Mouse (Mus musculus) heart, embryonic 13.5 days (tissue): ENCODE data around the gene Elmsan1. TPM values are rescaled to one million over a fixed set of nuclear protein-coding genes. Genes with fewer than 3 reads are reported as not detected.

Source experiments
- ATAC-seq: fragments of 200-750 bp; cut with Nextera tagmentation; 2 replicates; pipeline ENCODE4 v1.8.0; 2017; ENCODE audit warnings: moderate TSS enrichment; ENCODE audit not compliant: insufficient number of reproducible peaks, low FRiP score, low TSS enrichment; ENCODE audit errors: extremely low read depth
- H3K27ac ChIP-seq: fragments of 300-500 bp; sonication (generic); replicated peaks from 2 replicates; pipeline ENCODE4 v1.5.1; 2015; ENCODE audit warnings: moderate library complexity, mild to moderate bottlenecking, inconsistent platforms
- H3K27me3 ChIP-seq: fragments of 300-500 bp; sonication (generic); replicated peaks from 2 replicates; pipeline ENCODE4 v1.6.1; 2015; ENCODE audit warnings: mild to moderate bottlenecking, inconsistent platforms
- H3K36me3 ChIP-seq: fragments of 300-500 bp; sonication (generic); 2 replicates; pipeline ENCODE4 v1.6.1; 2015; ENCODE audit warnings: mild to moderate bottlenecking, inconsistent platforms
- H3K4me1 ChIP-seq: fragments of 300-500 bp; sonication (generic); 2 replicates; pipeline ENCODE4 v1.6.1; 2015; ENCODE audit warnings: inconsistent platforms
- H3K4me2 ChIP-seq: fragments of 300-500 bp; sonication (generic); 2 replicates; pipeline ENCODE4 v1.6.1; 2015; ENCODE audit warnings: inconsistent platforms, mild to moderate bottlenecking, moderate library complexity
- H3K4me3 ChIP-seq: fragments of 300-500 bp; sonication (generic); 2 replicates; pipeline ENCODE4 v1.5.1; 2015; ENCODE audit warnings: moderate library complexity, mild to moderate bottlenecking, inconsistent platforms
- H3K9ac ChIP-seq: fragments of 300-500 bp; sonication (generic); 2 replicates; pipeline ENCODE4 v1.6.1; 2015; ENCODE audit warnings: inconsistent platforms, mild to moderate bottlenecking, moderate library complexity
- H3K9me3 ChIP-seq: fragments of 300-500 bp; sonication (generic); 2 replicates; pipeline ENCODE4 v1.6.1; 2016; ENCODE audit warnings: inconsistent platforms
- WGBS: fragments of 180-500 bp; shearing (Covaris S2); methylation state at CpG from one replicate; pipeline ENCODE4 v1.1.7; 2015; ENCODE audit warnings: mixed read lengths; 5-methylcytosine and 5-hydroxymethylcytosine counted together
- polyA plus RNA-seq: library from polyadenylated mRNA; unstranded; fragments of >200 nt; fragmentation: Nextera tagmentation; extraction: Ambion mirVana; gene quantifications from 2 replicates; pipeline ENCODE4 v1.2.1, GENCODE M21; 2015

The Elmsan1 gene
- polyA plus RNA-seq, 1 experiment from 2014 or later = 6.8 TPM

DNA sequence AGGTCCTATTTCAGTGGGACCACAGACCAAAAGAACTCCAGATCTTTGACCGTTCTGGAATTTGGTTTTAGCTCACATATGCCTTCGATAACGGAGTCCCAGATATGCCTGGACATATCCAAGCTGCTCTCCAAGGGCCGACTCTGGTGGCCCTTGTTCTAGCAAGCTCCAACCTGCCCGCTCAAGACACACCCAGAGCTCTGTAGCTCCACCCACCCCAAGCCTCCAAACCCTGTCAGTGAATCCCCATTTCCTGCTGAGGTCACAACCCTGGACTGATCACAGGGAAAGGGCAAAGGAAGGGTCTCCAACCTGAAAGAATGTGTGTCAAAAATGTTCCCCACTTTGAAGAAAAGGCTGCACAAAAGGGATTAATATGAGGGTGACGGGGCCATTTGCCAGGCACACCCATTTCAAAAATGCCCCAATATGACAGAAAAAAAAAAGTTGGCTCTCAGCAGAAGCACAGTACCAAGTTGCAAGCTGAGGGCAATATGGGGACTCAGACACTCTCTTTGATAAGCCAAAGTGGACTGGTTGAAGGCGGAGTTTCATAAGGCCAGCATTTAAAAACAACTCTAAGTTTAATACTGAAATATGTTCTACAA is 15.4 kb downstream of the Elmsan1 start:
- 0 out of 2 replicates have a peak, but pooled peaks have one; percentile 34 for ATAC-seq
- no peaks in the 10 kb centered on the region for H3K27me3 ChIP-seq
- no peak overlapping the region for H3K4me3 ChIP-seq
- H3K9me3 ChIP-seq = no peaks in the 10 kb centered on the region
- WGBS = 66% methylated on average over 7 of the region's 7 CpGs
- H3K9ac ChIP-seq = no peak overlapping the region
- H3K4me2 ChIP-seq = peak overlapping the region; percentile 27; the same call in 1 of the 2 replicates
- no peaks in the 10 kb centered on the region for H3K36me3 ChIP-seq
- peaks cover 79% of the 10 kb centered on the region for H3K4me1 ChIP-seq
- peak overlapping the region; percentile 24; the same call in 1 of the 2 replicates for H3K27ac ChIP-seq

DNA sequence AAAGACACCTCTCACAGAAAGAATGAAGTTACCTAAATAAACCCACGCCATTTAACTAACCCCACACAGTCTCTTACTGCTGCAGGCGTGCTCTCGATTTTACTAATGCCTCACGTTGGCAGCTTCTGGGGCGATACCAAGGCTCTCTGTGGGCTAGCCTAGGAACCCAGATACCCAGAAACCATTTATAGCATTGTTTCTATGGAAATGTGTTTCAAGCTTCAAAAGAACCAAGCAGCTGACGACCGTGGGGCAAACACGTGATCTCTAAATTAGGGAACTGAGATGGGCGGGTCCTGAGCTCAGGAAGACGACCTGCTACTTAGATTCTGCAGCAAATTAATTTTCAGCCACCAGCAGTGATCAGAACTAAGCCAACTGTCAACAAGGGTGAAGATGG is 16.1 kb downstream of the Elmsan1 start:
- 75% methylated on average over 10 of the region's 10 CpGs for WGBS
- peaks cover 79% of the 10 kb centered on the region for H3K4me1 ChIP-seq
- no peak overlapping the region for H3K9ac ChIP-seq
- no peak overlapping the region for H3K4me3 ChIP-seq
- peak overlapping the region; percentile 27; the same call in 1 of the 2 replicates for H3K4me2 ChIP-seq
- peak overlapping the region; percentile 53; the same call in 1 of the 2 replicates for H3K27ac ChIP-seq
- H3K36me3 ChIP-seq = no peaks in the 10 kb centered on the region
- H3K27me3 ChIP-seq = no peaks in the 10 kb centered on the region
- no peak for ATAC-seq
- H3K9me3 ChIP-seq = no peaks in the 10 kb centered on the region

- H3K27ac ChIP-seq = peak overlapping the region; percentile 53; the same call in 1 of the 2 replicates
Measured at GRCm38 (mm10) chr12:84201686-84202484, 16.8 kb downstream of the Elmsan1 start.

GRCm38 (mm10) chr12:84201222-84201621 is 17.5 kb downstream of the Elmsan1 start:
- 85% methylated on average over 4 of the region's 4 CpGs for WGBS
- Histone ChIP-seq H3K9ac (no peak overlapping the region), H3K9me3 (no peaks in the 10 kb centered on the region), H3K4me3 (no peak overlapping the region), H3K36me3 (no peaks in the 10 kb centered on the region), H3K27ac (no peak overlapping the region), H3K4me1 (peaks cover 79% of the 10 kb centered on the region), H3K4me2 (no peak overlapping the region), H3K27me3 (no peaks in the 10 kb centered on the region)
- no peak for ATAC-seq

More at GRCm38 (mm10) chr12:84201686-84202484, 16.8 kb downstream of the Elmsan1 start:
- ATAC-seq = no peak
- H3K4me1 ChIP-seq = peaks cover 79% of the 10 kb centered on the region
- 64% methylated on average over 18 of the region's 18 CpGs for WGBS
- 0 out of 2 replicates have a peak overlapping the region, but pooled peaks have one; percentile 34 for H3K9ac ChIP-seq
- no peaks in the 10 kb centered on the region for H3K36me3 ChIP-seq
- no peaks in the 10 kb centered on the region for H3K27me3 ChIP-seq
- no peaks in the 10 kb centered on the region for H3K9me3 ChIP-seq
- no peak overlapping the region for H3K4me3 ChIP-seq
- H3K4me2 ChIP-seq = no peak overlapping the region

- no peak overlapping the region for H3K27ac ChIP-seq
- WGBS = 82% methylated on average over 10 of the region's 10 CpGs
- no peaks in the 10 kb centered on the region for H3K9me3 ChIP-seq
- no peaks in the 10 kb centered on the region for H3K27me3 ChIP-seq
- 0 out of 2 replicates have a peak overlapping the region, but pooled peaks have one; percentile 21 for H3K9ac ChIP-seq
- no peaks in the 10 kb centered on the region for H3K36me3 ChIP-seq
- peaks cover 77% of the 10 kb centered on the region for H3K4me1 ChIP-seq
- H3K4me3 ChIP-seq = no peak overlapping the region
- ATAC-seq = no peak
- no peak overlapping the region for H3K4me2 ChIP-seq
Measured at GRCm38 (mm10) chr12:84198880-84199279, 19.8 kb downstream of the Elmsan1 start.

GRCm38 (mm10) chr12:84198076-84198679 is 20.5 kb downstream of the Elmsan1 start:
- Histone ChIP-seq H3K27me3 (no peaks in the 10 kb centered on the region), H3K4me3 (no peak overlapping the region), H3K4me1 (peaks cover 70% of the 10 kb centered on the region), H3K36me3 (no peaks in the 10 kb centered on the region), H3K9ac (peak overlapping the region; percentile 47; the same call in 1 of the 2 replicates), H3K9me3 (no peaks in the 10 kb centered on the region), H3K4me2 (no peak overlapping the region), H3K27ac (no peak overlapping the region)
- WGBS = 71% methylated on average over 8 of the region's 8 CpGs
- ATAC-seq = no peak

- peaks cover 76% of the 10 kb centered on the region for H3K4me1 ChIP-seq
- no peak overlapping the region for H3K27ac ChIP-seq
- WGBS = 64% methylated on average over 6 of the region's 6 CpGs
- H3K27me3 ChIP-seq = no peaks in the 10 kb centered on the region
- peak overlapping the region; percentile 98; the same call in 1 of the 2 replicates for H3K4me2 ChIP-seq
- no peak for ATAC-seq
- peak overlapping the region; percentile 33; the same call in 1 of the 2 replicates for H3K9ac ChIP-seq
- no peaks in the 10 kb centered on the region for H3K9me3 ChIP-seq
- no peaks in the 10 kb centered on the region for H3K36me3 ChIP-seq
- no peak overlapping the region for H3K4me3 ChIP-seq
Measured at GRCm38 (mm10) chr12:84195195-84195594, 23.5 kb downstream of the Elmsan1 start.

GRCm38 (mm10) chr12:84194400-84195109 is 24.1 kb downstream of the Elmsan1 start:
- 2% methylated on average over 13 of the region's 13 CpGs for WGBS
- Histone ChIP-seq H3K4me2 (peak overlapping the region; percentile 98), H3K4me1 (peaks cover 82% of the 10 kb centered on the region), H3K9ac (peak overlapping the region; percentile 96), H3K36me3 (no peaks in the 10 kb centered on the region), H3K9me3 (no peaks in the 10 kb centered on the region), H3K27me3 (no peaks in the 10 kb centered on the region), H3K27ac (peak overlapping the region; percentile 99), H3K4me3 (peak overlapping the region; percentile 83)
- no peak for ATAC-seq

DNA sequence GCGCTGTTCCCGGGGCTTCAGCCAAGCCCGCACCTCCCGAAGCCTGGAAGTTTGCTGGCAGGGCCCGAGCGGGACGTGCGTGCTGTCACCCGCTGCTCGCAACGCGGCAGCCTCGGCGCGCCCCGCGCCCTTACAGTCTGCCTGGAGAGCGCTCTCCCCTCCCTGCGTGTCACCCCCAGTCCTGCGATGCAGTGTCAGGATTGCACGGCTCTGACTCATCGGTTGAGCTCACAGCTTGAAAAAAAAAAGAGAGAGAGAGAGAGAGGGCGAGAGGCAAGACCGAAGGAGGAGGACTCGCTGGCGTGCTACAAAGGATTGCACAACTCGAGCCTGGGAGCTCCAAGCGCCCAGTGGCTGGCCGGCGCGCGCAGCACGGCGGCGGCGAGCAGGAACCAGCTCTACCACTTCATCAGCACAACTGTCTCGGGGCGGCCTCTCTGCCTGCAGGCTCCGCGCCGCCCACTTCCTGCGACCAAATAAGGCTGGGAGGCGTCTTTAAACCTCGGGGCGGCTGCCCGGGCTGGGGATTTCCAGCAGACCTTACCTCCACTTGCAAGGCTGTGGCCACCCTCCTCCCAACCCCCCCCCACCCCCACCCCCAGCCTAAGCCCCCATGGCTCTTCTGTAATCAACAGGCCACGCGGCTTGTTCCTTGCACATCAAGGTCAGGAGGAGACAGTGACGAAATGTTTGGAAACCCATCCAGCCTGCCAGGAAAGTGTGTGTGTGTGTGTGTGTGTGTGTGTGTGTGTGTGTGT is 24.9 kb downstream of the Elmsan1 start:
- peak; percentile 67; the same call in 1 of the 2 replicates for ATAC-seq
- H3K4me2 ChIP-seq = peak overlapping the region; percentile 98
- H3K36me3 ChIP-seq = no peaks in the 10 kb centered on the region
- H3K9ac ChIP-seq = peak overlapping the region; percentile 96
- under 1% methylated on average over 49 of the region's 49 CpGs for WGBS
- H3K9me3 ChIP-seq = no peaks in the 10 kb centered on the region
- H3K4me1 ChIP-seq = peaks cover 84% of the 10 kb centered on the region
- peak overlapping the region; percentile 83 for H3K4me3 ChIP-seq
- no peaks in the 10 kb centered on the region for H3K27me3 ChIP-seq
- peak overlapping the region; percentile 99 for H3K27ac ChIP-seq
